Mouse (Mus musculus) limb, embryonic 12.5 days (tissue): Measurements from ENCODE around the gene Cab39l. TPM values are rescaled to one million over a fixed set of nuclear protein-coding genes. Genes with fewer than 3 reads are reported as not detected.

Experiments
- ATAC-seq: fragments of 200-750 bp; cut with Nextera tagmentation; 2 replicates; pipeline ENCODE4 v1.8.0; 2017; ENCODE audit warnings: low read depth, moderate TSS enrichment; ENCODE audit not compliant: insufficient number of reproducible peaks, insufficient read depth, low FRiP score, low TSS enrichment
- H3K27ac ChIP-seq: fragments of 300-500 bp; sonication (generic); 2 replicates; pipeline ENCODE4 v1.5.1; 2016; ENCODE audit warnings: mild to moderate bottlenecking, moderate library complexity
- H3K27me3 ChIP-seq: fragments of 300-500 bp; sonication (generic); 2 replicates; pipeline ENCODE4 v1.6.1; 2016; ENCODE audit warnings: mild to moderate bottlenecking, moderate library complexity
- H3K36me3 ChIP-seq: fragments of 300-500 bp; sonication (generic); 2 replicates; pipeline ENCODE4 v1.6.1; 2016; ENCODE audit warnings: mild to moderate bottlenecking, moderate library complexity
- H3K4me1 ChIP-seq: fragments of 300-500 bp; sonication (generic); replicated peaks from 2 replicates; pipeline ENCODE4 v1.6.1; 2016
- H3K4me2 ChIP-seq: fragments of 300-500 bp; sonication (generic); 2 replicates; pipeline ENCODE4 v1.6.1; 2016; ENCODE audit warnings: mild to moderate bottlenecking, moderate library complexity
- H3K4me3 ChIP-seq: fragments of 300-500 bp; sonication (generic); replicated peaks from 2 replicates; pipeline ENCODE4 v1.5.1; 2016; ENCODE audit warnings: mild to moderate bottlenecking
- H3K9ac ChIP-seq: fragments of 300-500 bp; sonication (generic); replicated peaks from 2 replicates; pipeline ENCODE4 v1.6.1; 2016; ENCODE audit warnings: mild to moderate bottlenecking, moderate library complexity
- H3K9me3 ChIP-seq: fragments of 300-500 bp; sonication (generic); 2 replicates; pipeline ENCODE4 v1.6.1; 2016; ENCODE audit warnings: mild to moderate bottlenecking, moderate library complexity
- WGBS: fragments of 180-500 bp; shearing (Covaris S2); methylation state at CpG from one replicate; pipeline ENCODE4 v1.1.7; 2016; 5-methylcytosine and 5-hydroxymethylcytosine counted together
- polyA plus RNA-seq: library from polyadenylated mRNA; unstranded; fragments of >200 nt; fragmentation: Nextera tagmentation; extraction: Ambion mirVana; gene quantifications from 2 replicates; pipeline ENCODE4 v1.2.1, GENCODE M21; 2016

Gene Cab39l
- polyA plus RNA-seq, 1 experiment from 2014 or later: 40.9 TPM

DNA sequence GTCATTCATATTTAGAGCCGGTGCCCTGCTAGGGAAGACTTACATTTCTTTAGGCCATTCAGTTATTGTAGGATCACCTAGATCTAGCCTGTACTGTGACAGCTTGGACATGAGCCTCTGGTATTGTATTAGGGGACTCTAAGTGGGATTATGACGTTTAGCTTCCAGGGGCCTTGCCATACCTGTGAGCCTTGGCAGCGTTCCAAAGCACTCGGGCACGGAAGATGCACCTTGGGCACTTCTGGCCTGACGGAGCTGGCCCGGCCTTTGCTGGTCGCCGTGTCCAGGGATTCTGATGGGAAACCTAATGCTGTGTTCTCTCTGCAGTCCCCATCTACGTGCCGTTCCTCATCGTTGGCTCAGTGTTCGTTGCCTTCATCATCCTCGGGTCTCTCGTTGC lies 188.5 kb downstream of the Cab39l start:
- WGBS: 88% methylated on average over 15 of the region's 15 CpGs
- H3K4me3 ChIP-seq: peak overlapping the region; percentile 78; the same call in 1 of the 2 replicates

DNA sequence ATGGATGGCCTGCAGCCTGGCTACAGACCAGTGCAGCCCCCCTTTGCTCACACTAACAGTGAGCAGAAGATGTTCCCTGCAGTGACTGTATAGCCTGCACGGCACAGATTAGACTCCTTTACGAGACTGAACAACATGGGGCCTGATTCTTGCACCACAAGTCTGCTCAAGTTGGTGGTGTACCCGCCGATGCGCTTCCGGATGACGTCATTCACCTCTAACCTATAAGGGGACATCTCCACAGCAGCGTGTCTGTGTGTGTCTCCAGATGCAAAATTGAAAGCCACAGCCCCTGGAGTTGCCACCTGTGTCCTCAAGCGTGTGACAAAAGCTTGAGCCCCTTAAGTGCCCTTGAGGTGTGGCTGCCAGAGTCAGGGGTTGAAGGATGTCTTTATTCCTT lies 189.3 kb downstream of the Cab39l start:
- WGBS: 93% methylated on average over 9 of the region's 9 CpGs
- peaks cover 37% of the 10 kb centered on the region for H3K36me3 ChIP-seq
- no peak overlapping the region for H3K9ac ChIP-seq
- no peaks in the 10 kb centered on the region for H3K27me3 ChIP-seq
- peaks cover 31% of the 10 kb centered on the region for H3K4me1 ChIP-seq
- H3K9me3 ChIP-seq: no peaks in the 10 kb centered on the region
- H3K27ac ChIP-seq: no peak overlapping the region
- no peak for ATAC-seq
- H3K4me3 ChIP-seq: no peak overlapping the region
- 0 out of 2 replicates have a peak overlapping the region, but pooled peaks have one; percentile 72 for H3K4me2 ChIP-seq

More for the DNA sequence above, 188.5 kb downstream of the Cab39l start:
- Histone ChIP-seq H3K36me3 (peaks cover 37% of the 10 kb centered on the region), H3K27ac (no peak overlapping the region), H3K4me1 (peaks cover 36% of the 10 kb centered on the region), H3K9me3 (no peaks in the 10 kb centered on the region), H3K9ac (no peak overlapping the region), H3K27me3 (peaks cover 4% of the 10 kb centered on the region; the same call in 1 of the 2 replicates), H3K4me2 (peak overlapping the region; percentile 72)
- ATAC-seq: no peak

DNA sequence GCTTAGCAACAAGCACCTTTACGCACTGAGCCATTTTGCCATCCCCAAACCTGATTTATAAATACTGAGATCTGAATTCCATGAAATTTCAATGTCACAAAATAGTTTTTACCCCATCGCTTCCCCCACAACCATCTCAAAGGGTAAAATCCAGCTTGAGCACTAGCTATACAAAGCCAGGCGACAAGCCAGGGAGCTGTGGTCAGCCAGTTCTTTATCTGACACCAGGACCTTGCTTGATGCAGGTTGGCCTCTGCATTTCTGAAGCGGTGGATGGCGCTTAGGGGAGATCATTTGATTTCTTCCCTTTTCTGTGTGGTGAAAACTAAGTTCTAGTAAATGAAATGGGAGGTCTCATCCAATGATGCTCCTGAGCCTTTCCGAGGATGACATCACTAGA lies 191.3 kb downstream of the Cab39l start:
- Histone ChIP-seq H3K36me3 (peaks cover 37% of the 10 kb centered on the region), H3K9me3 (no peaks in the 10 kb centered on the region), H3K9ac (no peak overlapping the region), H3K27me3 (no peaks in the 10 kb centered on the region), H3K4me3 (no peak overlapping the region), H3K27ac (no peak overlapping the region), H3K4me2 (no peak overlapping the region), H3K4me1 (peaks cover 22% of the 10 kb centered on the region)
- 92% methylated on average over 6 of the region's 6 CpGs for WGBS
- no peak for ATAC-seq

DNA sequence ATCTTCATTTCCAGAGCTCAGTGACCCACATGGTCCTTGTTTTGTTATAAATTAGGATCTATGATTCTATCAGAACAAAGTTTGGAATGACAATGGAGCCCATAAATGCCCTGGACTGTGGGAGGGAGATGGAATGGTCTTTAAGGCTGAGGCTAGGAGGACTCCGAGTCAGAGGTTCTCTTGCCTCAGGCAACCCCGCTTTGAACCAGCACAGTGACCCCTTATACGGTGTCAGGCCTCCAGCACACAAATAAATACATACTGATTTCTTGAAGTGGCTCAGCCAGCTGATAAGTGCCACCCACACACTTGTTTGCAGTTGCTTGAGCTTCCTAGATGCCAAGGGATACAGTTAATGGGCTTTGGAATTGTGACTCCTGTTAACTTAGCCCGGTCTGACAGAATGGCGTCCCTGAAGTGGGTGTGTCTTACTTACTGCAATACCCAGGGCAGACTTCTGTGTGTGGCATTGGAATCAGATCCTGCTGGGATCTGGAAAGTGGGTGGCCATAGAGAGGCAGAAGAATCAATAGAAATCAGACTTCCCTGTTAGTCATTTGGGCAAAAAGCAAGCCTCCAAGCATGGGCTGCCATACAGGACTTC lies 192.6 kb downstream of the Cab39l start:
- no peak overlapping the region for H3K27ac ChIP-seq
- H3K27me3 ChIP-seq: no peaks in the 10 kb centered on the region
- 77% methylated on average over 5 of the region's 5 CpGs for WGBS
- H3K4me2 ChIP-seq: no peak overlapping the region
- peaks cover 37% of the 10 kb centered on the region for H3K36me3 ChIP-seq
- no peak overlapping the region for H3K4me3 ChIP-seq
- H3K9me3 ChIP-seq: no peaks in the 10 kb centered on the region
- ATAC-seq: no peak
- H3K9ac ChIP-seq: no peak overlapping the region
- H3K4me1 ChIP-seq: peaks cover 11% of the 10 kb centered on the region

GRCm38 (mm10) chr14:59633988-59634387 lies 193.2 kb downstream of the Cab39l start:
- Histone ChIP-seq H3K9ac (no peak overlapping the region), H3K4me3 (no peak overlapping the region), H3K36me3 (peaks cover 37% of the 10 kb centered on the region), H3K4me2 (no peak overlapping the region), H3K9me3 (no peaks in the 10 kb centered on the region), H3K4me1 (peaks cover 10% of the 10 kb centered on the region), H3K27me3 (no peaks in the 10 kb centered on the region), H3K27ac (no peak overlapping the region)
- WGBS: 83% methylated on average over 9 of the region's 9 CpGs
- ATAC-seq: no peak

Other genes starting within 250 kb of the Cab39l start
- gene Rcbtb1, start 239.8 kb upstream of the Cab39l start, polyA plus RNA-seq: 113 and 115 TPM in 2 replicates
- gene Gm6904, start 180.8 kb upstream of the Cab39l start, polyA plus RNA-seq: not detected in 2 replicates
- not detected in 2 replicates for gene Phf11a, start 143.4 kb upstream of the Cab39l start, polyA plus RNA-seq
- gene Phf11b, start 99.6 kb upstream of the Cab39l start, polyA plus RNA-seq: not detected in 2 replicates
- 0.20 and 0.23 TPM in 2 replicates for gene Phf11d, start 75.5 kb upstream of the Cab39l start, polyA plus RNA-seq
- gene Phf11c, start 45.6 kb upstream of the Cab39l start, polyA plus RNA-seq: 0.73 and 0.93 TPM in 2 replicates
- 13.7 and 14.1 TPM in 2 replicates for gene Setdb2, start 88 bp upstream of the Cab39l start, polyA plus RNA-seq
- gene Cdadc1, start 157.0 kb downstream of the Cab39l start, polyA plus RNA-seq: 33.1 and 35.5 TPM in 2 replicates
- 89.9 and 96.0 TPM in 2 replicates for gene Shisa2, start 184.3 kb downstream of the Cab39l start, polyA plus RNA-seq